Comparison of ENCODE assay signal across 15 mouse cellular contexts in the genomic region with DNA sequence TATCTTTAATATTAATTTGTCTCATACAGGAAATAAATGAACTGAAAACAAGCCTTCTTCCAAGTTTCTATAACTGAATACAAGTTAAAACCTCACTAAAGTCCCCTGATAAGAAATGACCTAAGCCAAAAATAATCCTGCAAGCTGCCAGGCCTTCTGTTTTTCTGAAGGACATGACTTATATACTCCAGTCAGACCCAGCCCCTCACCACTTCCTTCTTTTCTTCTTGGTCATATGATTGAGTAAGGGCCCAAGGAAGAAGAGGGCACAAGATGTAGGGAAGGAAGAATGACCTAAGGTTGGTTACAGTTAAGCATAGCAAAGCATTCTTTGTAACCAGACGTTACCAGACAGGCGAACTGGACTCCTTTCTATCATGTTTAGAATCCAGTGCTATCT. TPM values are rescaled to one million over a fixed set of nuclear protein-coding genes. Genes with fewer than 3 reads are reported as not detected.
A peak's percentile ranks its signal among the peaks of the same experiment; 100 is the strongest.
DNase-seq lines count a peak whose midpoint lies in the region; ATAC-seq and TF ChIP-seq lines count a peak whose summit lies in the region.
"Had no signal": no experiment of that assay in that cellular context is flagged by ENCODE, and none has a peak within 500 bp of the region (broad histone marks: within the 10 kb centered on the region; RNA-seq: fewer than 3 reads in every experiment).

No protein-coding gene starts in this region.

- H3K4me3 ChIP-seq in kidney, adult 2 months (ENCODE audit: insufficient read depth, low read depth, low read length) = no peak overlapping the region
- no peak overlapping the region for H3K4me3 ChIP-seq in kidney, embryonic 15.5 days (replicated peaks)
- no peak overlapping the region for H3K4me3 ChIP-seq in lung, adult 2 months (replicated peaks; ENCODE audit: extremely low read depth, low read depth, low read length)
- H3K4me3 ChIP-seq: forebrain, embryonic 12.5 days; heart, embryonic 15.5 days; left cerebral cortex, adult 2 months; limb, embryonic 13.5 days had no signal

- peak overlapping the region; percentile 82 for H3K27ac ChIP-seq in kidney, adult 2 months (ENCODE audit: insufficient read depth, low read depth, low read length)
- no peak overlapping the region for H3K27ac ChIP-seq in kidney, embryonic 15.5 days
- H3K27ac ChIP-seq: forebrain, embryonic 12.5 days; heart, embryonic 15.5 days; left cerebral cortex, adult 2 months; limb, embryonic 13.5 days had no signal

- no peaks in the 10 kb centered on the region for H3K4me1 ChIP-seq in kidney, adult 2 months (ENCODE audit: control insufficient read depth, insufficient read depth, low read length)
- no peaks in the 10 kb centered on the region for H3K4me1 ChIP-seq in kidney, embryonic 15.5 days
- H3K4me1 ChIP-seq in lung, adult 2 months (ENCODE audit: control insufficient read depth, insufficient read depth, low read length) = peaks cover 2% of the 10 kb centered on the region; the same call in 1 of the 2 replicates
- H3K4me1 ChIP-seq: forebrain, embryonic 12.5 days; limb, embryonic 13.5 days had no signal

- ATAC-seq in kidney, embryonic 15.5 days (replicated peaks; ENCODE audit: low FRiP score) = no peak
- ATAC-seq: hindbrain, embryonic 16.5 days had no signal

- H3K36me3 ChIP-seq in kidney, adult 2 months (ENCODE audit: control insufficient read depth, insufficient read depth, low read length) = no peaks in the 10 kb centered on the region
- H3K36me3 ChIP-seq in kidney, embryonic 15.5 days = no peaks in the 10 kb centered on the region
- H3K36me3 ChIP-seq: forebrain, embryonic 12.5 days; heart, embryonic 15.5 days had no signal

- H3K4me2 ChIP-seq in kidney, embryonic 15.5 days = no peak overlapping the region
- H3K4me2 ChIP-seq: forebrain, embryonic 12.5 days; heart, embryonic 15.5 days; limb, embryonic 13.5 days had no signal

- no peaks in the 10 kb centered on the region for H3K27me3 ChIP-seq in kidney, adult 2 months (replicated peaks; ENCODE audit: control insufficient read depth, insufficient read depth, low read length)
- no peaks in the 10 kb centered on the region for H3K27me3 ChIP-seq in kidney, embryonic 15.5 days
- H3K27me3 ChIP-seq: forebrain, embryonic 12.5 days; heart, embryonic 15.5 days; limb, embryonic 13.5 days; megakaryocyte, embryonic 14.5 days had no signal

- no peaks in the 10 kb centered on the region for H3K9me3 ChIP-seq in kidney, embryonic 15.5 days (replicated peaks)
- H3K9me3 ChIP-seq: forebrain, embryonic 12.5 days; heart, embryonic 15.5 days; limb, embryonic 13.5 days; megakaryocyte, embryonic 14.5 days had no signal

- TF ChIP-seq CTCF in kidney, adult 2 months (conservative IDR thresholded peaks at IDR 0.05; ENCODE audit: insufficient read depth, insufficient read length, low read depth, low read length) = no peak
- no peak for TF ChIP-seq CTCF in lung, adult 2 months (IDR thresholded peaks at IDR 0.05; ENCODE audit: insufficient read depth, low read length)

- peak; percentile 52 for DNase-seq in kidney, adult 2 months
- peak; percentile 32 for DNase-seq in lung, postnatal 25 days (ENCODE audit: low spot score)
- no peak for DNase-seq in lung, adult 2 months
- DNase-seq in kidney, postnatal 14 days = peak; percentile 36
- no peak for DNase-seq in right cerebral cortex, postnatal 14 days
- no peak for DNase-seq in gastrocnemius, adult 8-10 months (ENCODE audit: low spot score in 2 of 2)
- DNase-seq: adrenal gland, postnatal 25 days; thymus, adult 2 months had no signal

- WGBS in kidney, adult 2 months = 69% methylated on average over 2 of the region's 2 CpGs
- 79% methylated on average over 2 of the region's 2 CpGs for WGBS in kidney, embryonic 15.5 days
- WGBS in lung, adult 2 months = 55% methylated on average over 2 of the region's 2 CpGs

- no peak for TF ChIP-seq POLR2A in kidney, adult 2 months (IDR thresholded peaks at IDR 0.05; ENCODE audit: low read depth, low read length)
- no peak for TF ChIP-seq POLR2A in lung, adult 2 months (IDR thresholded peaks at IDR 0.05; ENCODE audit: borderline replicate concordance, extremely low read depth, low read depth, low read length)

- no peak overlapping the region for H3K9ac ChIP-seq in kidney, embryonic 15.5 days
- H3K9ac ChIP-seq: forebrain, embryonic 12.5 days; heart, embryonic 15.5 days; limb, embryonic 13.5 days had no signal

RNA-seq across cellular contexts. Expression of a gene that starts 21.1 kb away (rescaled TPM):
- 132 and 152 TPM in 2 replicates for polyA plus RNA-seq in kidney, adult 2 months (2012; rRNA removed)
- 70.9 and 71.3 TPM in 2 replicates for polyA plus RNA-seq in kidney, embryonic 15.5 days (2015; fragmentation: Nextera tagmentation; extraction: Ambion mirVana)
- 9.1 and 12.1 TPM in 2 replicates for polyA plus RNA-seq in lung, adult 2 months (2012; rRNA removed)
- 10 to 100 TPM; 12.7 to 16.3 (median 15.9) TPM for total RNA-seq in gastrocnemius, adult 8-10 months (2022)

Comparison
In these comparisons a context has a peak if more than half of its experiments do, and no peak if none do; other contexts are left out.
1. DNase-seq: peak in kidney, adult 2 months (single experiment), lung, postnatal 25 days (single experiment) and kidney, postnatal 14 days (single experiment); none in lung, adult 2 months (single experiment), right cerebral cortex, postnatal 14 days (single experiment) and gastrocnemius, adult 8-10 months (0 of 2).